Mouse (Mus musculus) MEL (cell line): ENCODE data around the gene Acacb. TPM values are rescaled to one million over a fixed set of nuclear protein-coding genes. Genes with fewer than 3 reads are reported as not detected.

Experiments
- DNase-seq: peaks from one replicate; pipeline ENCODE4 v3.0.0; 2011; ENCODE audit warnings: low read depth, low spot score
- H3K27ac ChIP-seq: 2 replicates; pipeline ENCODE4 v1.5.1; 2012; ENCODE audit warnings: low read depth, mild to moderate bottlenecking, control low read depth, low read length, moderate library complexity; ENCODE audit not compliant: control insufficient read depth
- H3K27me3 ChIP-seq, 2 experiments: fragments of 150-350 bp in 1 of 2; sonication (generic) in 1 of 2; 2 replicates each; pipeline ENCODE4 v1.6.1; 2012; ENCODE audit warnings: low read length in 2 of 2, mild to moderate bottlenecking in 2 of 2, improper control_type of control experiment in 1 of 2, moderate library complexity in 1 of 2; ENCODE audit not compliant: insufficient read depth in 2 of 2, control insufficient read depth in 1 of 2
- H3K36me3 ChIP-seq, 2 experiments: 2 replicates each; pipeline ENCODE4 v1.6.1; 2012 to 2014; ENCODE audit warnings: low read length in 2 of 2, improper control_type of control experiment in 1 of 2, inconsistent platforms in 1 of 2, mild to moderate bottlenecking in 1 of 2; ENCODE audit not compliant: insufficient read depth in 2 of 2, control insufficient read depth in 1 of 2
- H3K4me1 ChIP-seq, 2 experiments: fragments of 150-350 bp in 1 of 2; sonication (generic) in 1 of 2; 2 replicates each; pipeline ENCODE4 v1.6.1; 2012; ENCODE audit warnings: low read length in 2 of 2, improper control_type of control experiment in 1 of 2, mild to moderate bottlenecking in 1 of 2; ENCODE audit not compliant: insufficient read depth in 2 of 2, control insufficient read depth in 1 of 2
- H3K4me3 ChIP-seq, 2 experiments: fragments of 150-350 bp in 1 of 2; sonication (generic) in 1 of 2; 2 replicates each; pipeline ENCODE4 v1.5.1; 2012; ENCODE audit warnings: low read depth in 2 of 2, low read length in 2 of 2, mild to moderate bottlenecking in 2 of 2, moderate library complexity in 2 of 2, control low read depth in 1 of 2, improper control_type of control experiment in 1 of 2; ENCODE audit not compliant: control insufficient read depth in 1 of 2, insufficient read depth in 1 of 2
- H3K79me2 ChIP-seq: 2 replicates; pipeline ENCODE4 v1.6.1; 2012; ENCODE audit warnings: mild to moderate bottlenecking, low read length, moderate library complexity; ENCODE audit not compliant: control insufficient read depth, poor library complexity, insufficient read depth
- H3K9ac ChIP-seq: 2 replicates; pipeline ENCODE4 v1.6.1; 2012; ENCODE audit warnings: low read depth, mild to moderate bottlenecking, control low read depth, low read length, moderate library complexity; ENCODE audit not compliant: control insufficient read depth, poor library complexity, severe bottlenecking
- H3K9me3 ChIP-seq: fragments of 150-350 bp; sonication (generic); replicated peaks from 2 replicates; pipeline ENCODE4 v1.6.1; 2012; ENCODE audit warnings: mild to moderate bottlenecking, low read length, improper control_type of control experiment, moderate library complexity; ENCODE audit not compliant: insufficient read depth
- CHD1 ChIP-seq: IDR thresholded peaks from 2 replicates; pipeline ENCODE4 v1.6.1; 2012; ENCODE audit warnings: low read depth, mild to moderate bottlenecking, inconsistent platforms, low read length, improper control_type of control experiment
- CHD2 ChIP-seq: IDR thresholded peaks from 2 replicates; pipeline ENCODE4 v1.6.1; 2011; ENCODE audit warnings: low read length, improper control_type of control experiment
- CTCF ChIP-seq, 3 experiments: IDR thresholded peaks in 2 of 3; conservative IDR thresholded peaks in 1 of 3; 2 replicates each; pipeline ENCODE4 v1.5.1; 2011 to 2012; ENCODE audit warnings: low read length in 3 of 3, low read depth in 2 of 3, mild to moderate bottlenecking in 2 of 3, improper control_type of control experiment in 1 of 3, inconsistent platforms in 1 of 3, mixed read lengths in 1 of 3, moderate library complexity in 1 of 3; ENCODE audit not compliant: control insufficient read depth in 1 of 3, insufficient read depth in 1 of 3, poor library complexity in 1 of 3, severe bottlenecking in 1 of 3
- ETS1 ChIP-seq: IDR thresholded peaks from 2 replicates; pipeline ENCODE4 v1.6.1; 2012; ENCODE audit warnings: low read depth, mild to moderate bottlenecking, inconsistent platforms, low read length, improper control_type of control experiment, moderate library complexity
- GABPA ChIP-seq: IDR thresholded peaks from 2 replicates; pipeline ENCODE4 v1.6.1; 2012; ENCODE audit warnings: low read depth, mild to moderate bottlenecking, inconsistent platforms, low read length, improper control_type of control experiment, moderate library complexity
- MAFK ChIP-seq: IDR thresholded peaks from 2 replicates; pipeline ENCODE4 v1.6.1; 2011; ENCODE audit warnings: low read depth, mild to moderate bottlenecking, low read length, improper control_type of control experiment, borderline replicate concordance
- MAZ ChIP-seq: IDR thresholded peaks from 2 replicates; pipeline ENCODE4 v1.6.1; 2012; ENCODE audit warnings: low read depth, mild to moderate bottlenecking, inconsistent platforms, low read length, improper control_type of control experiment
- MEF2A ChIP-seq: IDR thresholded peaks from 2 replicates; pipeline ENCODE4 v1.6.1; 2014; ENCODE audit warnings: low read depth, mild to moderate bottlenecking, inconsistent platforms, low read length, improper control_type of control experiment; ENCODE audit not compliant: poor library complexity, insufficient replicate concordance, severe bottlenecking; ENCODE audit errors: extremely low read depth
- MXI1 ChIP-seq: IDR thresholded peaks from 2 replicates; pipeline ENCODE4 v1.6.1; 2011; ENCODE audit warnings: mild to moderate bottlenecking, low read depth, low read length, improper control_type of control experiment
- MYB ChIP-seq: IDR thresholded peaks from 2 replicates; pipeline ENCODE4 v1.6.1; 2011; ENCODE audit warnings: mild to moderate bottlenecking, low read depth, low read length, improper control_type of control experiment
- MYC ChIP-seq: IDR thresholded peaks from 2 replicates; pipeline ENCODE4 v1.6.1; 2011; ENCODE audit warnings: low read depth, mild to moderate bottlenecking, low read length, improper control_type of control experiment, moderate library complexity
- NELFE ChIP-seq: IDR thresholded peaks from 2 replicates; pipeline ENCODE4 v1.6.1; 2011; ENCODE audit warnings: low read depth, low read length, improper control_type of control experiment
- POLR2A ChIP-seq, 2 experiments: IDR thresholded peaks; 2 replicates each; pipeline ENCODE4 v1.6.1; 2011 to 2012; ENCODE audit warnings: low read length in 2 of 2, mild to moderate bottlenecking in 2 of 2, control low read depth in 1 of 2, improper control_type of control experiment in 1 of 2, low read depth in 1 of 2, moderate library complexity in 1 of 2; ENCODE audit not compliant: control insufficient read depth in 1 of 2, insufficient read depth in 1 of 2, poor library complexity in 1 of 2
- POLR2AphosphoS5 ChIP-seq: IDR thresholded peaks from 2 replicates; pipeline ENCODE4 v1.6.1; 2012; ENCODE audit warnings: low read depth, borderline replicate concordance, mild to moderate bottlenecking, inconsistent platforms, low read length, moderate library complexity, mixed read lengths
- SIN3A ChIP-seq: IDR thresholded peaks from 2 replicates; pipeline ENCODE4 v1.6.1; 2012; ENCODE audit warnings: low read length, improper control_type of control experiment, inconsistent platforms
- TAL1 ChIP-seq: IDR thresholded peaks from 2 replicates; pipeline ENCODE4 v1.6.1; 2012; ENCODE audit warnings: mild to moderate bottlenecking, inconsistent platforms, low read length, moderate library complexity, mixed read lengths
- TBP ChIP-seq: IDR thresholded peaks from 2 replicates; pipeline ENCODE4 v1.8.0; 2011; ENCODE audit warnings: low read depth, low read length, improper control_type of control experiment
- UBTF ChIP-seq: IDR thresholded peaks from 2 replicates; pipeline ENCODE4 v1.6.1; 2012; ENCODE audit warnings: low read depth, mild to moderate bottlenecking, inconsistent platforms, low read length, improper control_type of control experiment, moderate library complexity, borderline replicate concordance; ENCODE audit not compliant: insufficient read depth
- ZC3H11A ChIP-seq: IDR thresholded peaks from 2 replicates; pipeline ENCODE4 v1.6.1; 2012; ENCODE audit warnings: low read depth, mild to moderate bottlenecking, inconsistent platforms, low read length, improper control_type of control experiment
- ZKSCAN1 ChIP-seq: IDR thresholded peaks from 2 replicates; pipeline ENCODE4 v1.6.1; 2012; ENCODE audit warnings: low read depth, mild to moderate bottlenecking, inconsistent platforms, low read length, improper control_type of control experiment, moderate library complexity
- ZNF384 ChIP-seq: IDR thresholded peaks from 2 replicates; pipeline ENCODE4 v1.6.1; 2012; ENCODE audit warnings: low read depth, mild to moderate bottlenecking, inconsistent platforms, low read length, improper control_type of control experiment
- polyA plus RNA-seq, 2 experiments: library from polyadenylated mRNA; stranded (reverse) in 1 of 2; unstranded in 1 of 2; fragments of >175 nt in 1 of 2; fragments of >200 nt in 1 of 2; gene quantifications; 2 replicates each; pipeline versions ENCODE4 v1.2.1 to v1.2.4; 2012; ENCODE audit warnings: low replicate concordance in 2 of 2, low read depth in 1 of 2; ENCODE audit not compliant: insufficient read length in 2 of 2, insufficient read depth in 1 of 2, missing spikeins in 1 of 2
- total RNA-seq: library from RNA; depleted of rRNA; stranded (reverse); fragments of 300-350 nt; gene quantifications from 2 replicates; pipeline ENCODE4 v1.2.3, GENCODE M21; 2012

The Acacb gene
- total and polyA plus RNA-seq, 3 experiments, result 2.0 to 5.3 TPM; not detected in 1

GRCm38 (mm10) chr5:114106391-114106935, 39.9 kb upstream of the Acacb start:
- TF ChIP-seq TBP, result no peak
- TF ChIP-seq CHD1, result no peak
- TF ChIP-seq MAZ, result no peak
- TF ChIP-seq MAFK, result no peak
- TF ChIP-seq ETS1, result no peak
- no peak for TF ChIP-seq CHD2
- TF ChIP-seq MYB, result no peak
- no peak for TF ChIP-seq MEF2A
- TF ChIP-seq MXI1, result no peak
- TF ChIP-seq POLR2AphosphoS5, result no peak
- no peak for TF ChIP-seq ZKSCAN1
- no peak for TF ChIP-seq GABPA
- no peak for TF ChIP-seq MYC
- no peak for TF ChIP-seq TAL1
- TF ChIP-seq POLR2A (IDR thresholded peaks at IDR 0.05; ENCODE audit: control insufficient read depth in 1 of 2, insufficient read depth in 1 of 2, low read depth in 1 of 2, low read length in 2 of 2, poor library complexity in 1 of 2), result no peak
- TF ChIP-seq NELFE, result no peak
- Histone ChIP-seq H3K27me3 (no peaks in the 10 kb centered on the region), H3K79me2 (no peaks in the 10 kb centered on the region), H3K36me3 (no peaks in the 10 kb centered on the region; a peak in 1 of 4 replicates), H3K27ac (no peak overlapping the region), H3K4me3 (no peak overlapping the region), H3K9me3 (no peaks in the 10 kb centered on the region), H3K9ac (no peak overlapping the region), H3K4me1 (no peaks in the 10 kb centered on the region)
- DNase-seq, result no peak

GRCm38 (mm10) chr5:114113334-114113733, 33.0 kb upstream of the Acacb start:
- no peaks in the 10 kb centered on the region for H3K36me3 ChIP-seq
- H3K79me2 ChIP-seq, result no peaks in the 10 kb centered on the region
- no peak for DNase-seq
- no peak overlapping the region for H3K27ac ChIP-seq
- no peak overlapping the region for H3K9ac ChIP-seq
- H3K4me1 ChIP-seq, result no peaks in the 10 kb centered on the region
- H3K4me3 ChIP-seq, result no peak overlapping the region
- H3K27me3 ChIP-seq, result no peaks in the 10 kb centered on the region
- peak; percentile 26 to 38 (median 36); a peak in 4 of 6 replicates for TF ChIP-seq CTCF (IDR thresholded peaks at IDR 0.05 in 2 of 3, conservative IDR thresholded peaks at IDR 0.05 in 1 of 3; ENCODE audit: control insufficient read depth in 1 of 3, insufficient read depth in 1 of 3, low read depth in 2 of 3, low read length in 3 of 3, poor library complexity in 1 of 3, severe bottlenecking in 1 of 3)
- TF ChIP-seq ZC3H11A, result no peak
- no peak for TF ChIP-seq UBTF
- TF ChIP-seq ZNF384, result no peak
- TF ChIP-seq SIN3A, result no peak
- no peaks in the 10 kb centered on the region for H3K9me3 ChIP-seq
